Mouse (Mus musculus) forebrain, embryonic 15.5 days (tissue): Measurements from ENCODE around the gene Tiam1. TPM values are rescaled to one million over a fixed set of nuclear protein-coding genes. Genes with fewer than 3 reads are reported as not detected.

ENCODE experiments used
- ATAC-seq: fragments of 200-750 bp; cut with Nextera tagmentation; replicated peaks from 2 replicates; pipeline ENCODE4 v1.8.0; 2017; ENCODE audit warnings: mild to moderate bottlenecking, moderate TSS enrichment, moderate library complexity
- H3K27ac ChIP-seq: fragments of 300-500 bp; sonication (generic); replicated peaks from 2 replicates; pipeline ENCODE4 v1.5.1; 2015; ENCODE audit warnings: mild to moderate bottlenecking, inconsistent platforms
- H3K27me3 ChIP-seq: fragments of 300-500 bp; sonication (generic); 2 replicates; pipeline ENCODE4 v1.6.1; 2015; ENCODE audit warnings: inconsistent platforms
- H3K36me3 ChIP-seq: fragments of 300-500 bp; sonication (generic); 2 replicates; pipeline ENCODE4 v1.6.1; 2015; ENCODE audit warnings: mild to moderate bottlenecking, inconsistent platforms
- H3K4me1 ChIP-seq: fragments of 300-500 bp; sonication (generic); 2 replicates; pipeline ENCODE4 v1.6.1; 2015; ENCODE audit warnings: inconsistent platforms
- H3K4me2 ChIP-seq: fragments of 300-500 bp; sonication (generic); replicated peaks from 2 replicates; pipeline ENCODE4 v1.6.1; 2015; ENCODE audit warnings: mild to moderate bottlenecking, inconsistent platforms
- H3K4me3 ChIP-seq: fragments of 300-500 bp; sonication (generic); 2 replicates; pipeline ENCODE4 v1.5.1; 2015; ENCODE audit warnings: mild to moderate bottlenecking, inconsistent platforms
- H3K9ac ChIP-seq: fragments of 300-500 bp; sonication (generic); replicated peaks from 2 replicates; pipeline ENCODE4 v1.6.1; 2015; ENCODE audit warnings: mild to moderate bottlenecking, inconsistent platforms
- H3K9me3 ChIP-seq: fragments of 300-500 bp; sonication (generic); 2 replicates; pipeline ENCODE4 v1.6.1; 2016; ENCODE audit warnings: inconsistent platforms
- WGBS: fragments of 180-500 bp; shearing (Covaris S2); methylation state at CpG from one replicate; pipeline ENCODE4 v1.1.7; 2015; ENCODE audit warnings: mixed read lengths; 5-methylcytosine and 5-hydroxymethylcytosine counted together
- polyA plus RNA-seq: library from polyadenylated mRNA; unstranded; fragments of >200 nt; fragmentation: Nextera tagmentation; extraction: Ambion mirVana; gene quantifications from 2 replicates; pipeline ENCODE4 v1.2.1, GENCODE M21; 2015

Gene Tiam1
- polyA plus RNA-seq, 1 experiment from 2014 or later = 35.1 TPM

DNA sequence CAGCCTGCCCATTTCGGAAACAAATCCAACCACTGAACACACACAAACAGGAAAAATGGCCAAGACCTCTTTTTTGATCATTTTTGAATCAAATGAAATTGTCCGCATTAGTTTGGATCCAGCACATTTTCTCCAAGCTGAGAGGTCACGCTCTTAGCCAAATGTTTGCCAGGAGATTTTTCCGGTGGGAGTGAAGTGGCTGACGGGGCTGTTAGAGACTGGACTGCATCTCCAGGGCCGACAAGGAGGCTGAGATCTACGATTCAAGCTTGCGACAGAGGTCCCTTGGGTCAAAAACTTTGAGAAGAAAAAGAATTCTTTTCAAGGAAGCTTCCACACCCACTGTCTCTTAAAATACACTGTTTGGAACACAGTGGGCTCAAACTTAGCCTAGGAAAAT is 248.8 kb downstream of the Tiam1 start:
- 83% methylated on average over 8 of the region's 8 CpGs for WGBS
- Histone ChIP-seq H3K4me3 (no peak overlapping the region), H3K9ac (no peak overlapping the region), H3K27ac (no peak overlapping the region), H3K36me3 (no peaks in the 10 kb centered on the region), H3K4me2 (no peak overlapping the region), H3K27me3 (no peaks in the 10 kb centered on the region), H3K9me3 (no peaks in the 10 kb centered on the region), H3K4me1 (peaks cover 44% of the 10 kb centered on the region)
- ATAC-seq = no peak

DNA sequence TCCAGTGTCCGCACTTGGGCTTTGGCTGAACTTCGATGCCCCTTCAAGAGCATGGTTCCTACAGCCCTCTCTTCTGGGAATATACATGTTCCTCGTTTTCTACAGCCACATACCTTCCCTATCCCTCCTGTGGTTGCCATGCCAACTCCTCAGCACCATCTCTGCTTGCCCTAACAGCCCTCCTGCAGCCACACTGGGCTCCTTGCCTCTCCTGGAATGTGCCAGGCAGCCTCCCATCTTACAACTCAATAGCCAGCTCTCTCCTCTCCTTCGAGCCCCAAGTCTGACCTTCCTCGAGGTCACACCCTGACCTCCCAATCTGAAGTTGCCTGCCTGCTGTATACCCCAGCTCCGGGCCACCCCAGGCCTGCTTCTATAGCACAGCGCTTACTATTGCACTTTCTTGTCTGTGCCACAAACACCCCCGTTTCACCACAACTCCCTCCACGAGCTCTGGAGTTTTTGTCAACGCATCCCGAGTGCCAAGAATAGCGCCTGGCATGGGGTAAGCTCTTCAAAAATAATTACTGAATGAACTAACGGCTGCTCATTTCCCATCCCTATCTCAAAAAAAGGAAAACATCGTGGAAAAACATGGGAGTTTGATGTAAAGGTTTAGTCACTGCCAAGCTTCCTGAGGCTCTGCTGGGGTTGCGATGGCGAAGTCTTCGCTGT is 252.9 kb downstream of the Tiam1 start:
- no peak overlapping the region for H3K9ac ChIP-seq
- no peaks in the 10 kb centered on the region for H3K36me3 ChIP-seq
- peak; percentile 42 for ATAC-seq
- no peaks in the 10 kb centered on the region for H3K27me3 ChIP-seq
- no peak overlapping the region for H3K4me3 ChIP-seq
- H3K27ac ChIP-seq = peak overlapping the region; percentile 19; the same call in 1 of the 2 replicates
- H3K4me2 ChIP-seq = no peak overlapping the region
- 49% methylated on average over 17 of the region's 17 CpGs for WGBS
- H3K4me1 ChIP-seq = peaks cover 25% of the 10 kb centered on the region
- H3K9me3 ChIP-seq = no peaks in the 10 kb centered on the region

DNA sequence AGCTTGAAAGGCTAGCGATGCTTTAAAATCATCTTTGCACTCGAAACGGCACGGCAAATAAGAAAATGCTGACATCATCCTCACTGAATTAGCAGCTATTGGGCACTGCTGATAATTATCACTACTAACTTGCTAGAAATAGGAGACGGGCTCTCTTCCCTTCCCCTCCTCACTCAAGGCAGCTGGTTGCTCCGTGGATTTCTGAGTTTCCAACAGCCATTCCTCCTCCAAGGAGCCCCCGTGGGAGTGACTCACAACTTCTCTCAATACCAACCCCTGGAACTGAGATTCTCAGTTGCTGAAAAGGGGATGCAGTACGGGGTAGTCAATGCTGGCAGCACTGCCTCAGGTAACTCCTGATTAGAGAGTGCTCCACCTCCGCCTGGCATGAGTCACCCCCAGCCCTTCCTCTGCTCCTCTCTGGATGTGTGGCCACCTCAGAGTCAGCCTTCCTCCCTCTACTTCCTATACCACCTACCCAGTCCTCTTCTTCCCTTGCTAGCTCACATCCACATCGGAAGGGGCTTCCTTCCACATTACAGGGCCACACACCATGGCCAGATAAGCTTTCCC is 253.6 kb downstream of the Tiam1 start:
- H3K27ac ChIP-seq = peak overlapping the region; percentile 50
- no peaks in the 10 kb centered on the region for H3K9me3 ChIP-seq
- peak; percentile 38 for ATAC-seq
- no peak overlapping the region for H3K4me2 ChIP-seq
- no peak overlapping the region for H3K9ac ChIP-seq
- WGBS = 48% methylated on average over 10 of the region's 10 CpGs
- H3K4me1 ChIP-seq = peaks cover 25% of the 10 kb centered on the region
- no peaks in the 10 kb centered on the region for H3K36me3 ChIP-seq
- H3K27me3 ChIP-seq = no peaks in the 10 kb centered on the region
- H3K4me3 ChIP-seq = no peak overlapping the region

DNA sequence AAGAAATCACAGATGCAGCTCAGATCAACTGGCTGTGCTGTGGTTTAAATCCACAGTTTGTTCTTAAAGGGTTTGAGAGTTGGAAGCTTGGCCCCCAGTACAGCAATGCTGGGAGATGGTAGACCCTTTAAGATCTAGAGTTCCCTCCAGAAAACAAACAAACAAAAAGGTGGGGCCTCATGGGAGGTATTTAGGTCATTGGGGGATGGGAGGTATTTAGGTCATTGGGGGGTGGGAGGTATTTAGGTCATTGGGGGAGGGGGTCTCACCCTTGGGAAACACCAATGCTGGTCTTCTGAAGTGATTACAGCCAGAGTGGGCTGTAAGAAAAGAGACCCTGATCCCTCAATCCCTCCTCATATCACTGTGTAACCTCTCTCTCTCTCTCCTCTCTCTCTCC is 257.0 kb downstream of the Tiam1 start:
- H3K4me1 ChIP-seq = peaks cover 25% of the 10 kb centered on the region
- H3K9me3 ChIP-seq = no peaks in the 10 kb centered on the region
- no peak overlapping the region for H3K27ac ChIP-seq
- no peak overlapping the region for H3K4me3 ChIP-seq
- H3K9ac ChIP-seq = no peak overlapping the region
- no peak overlapping the region for H3K4me2 ChIP-seq
- H3K36me3 ChIP-seq = no peaks in the 10 kb centered on the region
- no peak for ATAC-seq
- no peaks in the 10 kb centered on the region for H3K27me3 ChIP-seq

DNA sequence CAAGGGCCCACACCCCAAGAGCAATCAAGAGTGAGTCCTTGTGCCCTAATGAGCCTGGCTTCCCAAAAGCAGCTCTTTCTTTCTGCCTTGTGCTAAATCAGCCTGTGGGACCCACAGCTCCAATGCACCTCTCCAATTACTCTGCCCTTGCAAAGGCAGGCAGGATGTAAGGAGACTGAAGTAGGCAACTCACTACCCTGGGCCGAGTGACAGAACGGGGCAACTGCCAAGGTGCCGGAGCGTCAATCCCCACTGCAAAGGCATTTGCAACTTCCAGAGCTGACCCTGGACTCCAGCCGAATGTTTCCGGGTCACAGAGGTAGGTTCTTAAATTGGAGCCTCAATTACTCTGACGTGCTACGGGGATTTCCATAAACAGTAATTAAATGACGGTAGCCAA is 257.9 kb downstream of the Tiam1 start:
- Histone ChIP-seq H3K9me3 (no peaks in the 10 kb centered on the region), H3K27me3 (no peaks in the 10 kb centered on the region), H3K4me1 (peaks cover 16% of the 10 kb centered on the region), H3K4me3 (no peak overlapping the region), H3K4me2 (no peak overlapping the region), H3K36me3 (no peaks in the 10 kb centered on the region), H3K9ac (no peak overlapping the region), H3K27ac (no peak overlapping the region)
- ATAC-seq = peak; percentile 36; the same call in 1 of the 2 replicates
- WGBS = 57% methylated on average over 9 of the region's 9 CpGs

DNA sequence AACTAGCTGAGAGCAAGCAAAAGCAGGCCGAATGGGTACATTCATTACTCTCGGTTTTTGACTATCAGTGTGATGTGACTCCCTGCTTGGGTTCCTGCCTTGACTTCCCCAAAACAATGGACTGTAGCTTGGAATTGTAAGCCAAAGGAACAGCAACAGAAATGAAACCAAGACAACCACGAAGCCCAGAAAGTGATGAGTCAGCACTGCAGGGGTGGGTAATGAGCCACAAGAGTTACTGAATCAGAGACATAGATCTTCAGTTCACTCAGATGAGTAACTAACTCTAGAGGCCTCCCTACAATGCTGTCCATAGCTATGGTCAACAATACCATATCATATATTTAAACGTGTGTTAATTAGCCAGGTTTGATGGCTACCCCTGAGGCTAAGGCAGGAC is 259.7 kb downstream of the Tiam1 start:
- no peaks in the 10 kb centered on the region for H3K36me3 ChIP-seq
- no peaks in the 10 kb centered on the region for H3K9me3 ChIP-seq
- H3K4me2 ChIP-seq = no peak overlapping the region
- H3K4me3 ChIP-seq = no peak overlapping the region
- ATAC-seq = no peak
- no peaks in the 10 kb centered on the region for H3K4me1 ChIP-seq
- 94% methylated on average over 4 of the region's 4 CpGs for WGBS
- H3K9ac ChIP-seq = no peak overlapping the region
- no peak overlapping the region for H3K27ac ChIP-seq
- H3K27me3 ChIP-seq = no peaks in the 10 kb centered on the region

DNA sequence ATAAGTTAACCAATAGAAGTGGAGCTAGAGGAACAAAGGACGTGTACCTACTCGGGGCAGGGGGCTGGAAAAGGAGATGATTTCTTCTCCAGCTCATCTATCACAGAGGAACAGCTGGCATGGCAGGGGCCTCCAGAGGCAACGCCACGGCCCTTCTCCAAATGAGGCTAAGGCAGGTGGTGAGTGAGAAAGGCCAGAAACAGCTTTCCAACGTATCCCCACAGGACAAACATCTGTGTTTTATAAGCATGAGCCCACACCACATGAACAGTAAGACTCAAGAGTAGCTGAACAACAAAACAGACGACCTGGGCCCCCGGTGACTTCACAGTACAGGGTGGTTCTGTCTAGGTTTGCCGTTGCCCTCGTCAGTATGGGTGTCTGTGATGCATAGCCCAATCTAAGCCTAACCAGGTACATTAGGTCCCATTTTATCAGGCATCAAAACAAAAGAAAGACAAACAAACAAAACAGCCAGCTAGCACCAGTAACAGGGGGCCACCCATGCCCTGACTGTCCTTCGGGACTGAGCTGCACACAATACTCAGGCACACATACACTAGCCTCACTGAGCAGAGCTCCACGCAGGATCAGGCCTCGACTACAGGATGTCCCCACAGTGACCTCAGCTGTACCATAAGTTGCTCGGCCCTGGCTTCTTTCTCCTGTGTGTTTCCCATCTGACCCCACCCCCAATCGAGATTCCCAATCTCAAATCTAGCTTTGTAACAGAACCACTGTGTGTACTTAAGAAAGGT is 260.9 kb downstream of the Tiam1 start:
- H3K9ac ChIP-seq = no peak overlapping the region
- H3K27me3 ChIP-seq = no peaks in the 10 kb centered on the region
- 90% methylated on average over 14 of the region's 14 CpGs for WGBS
- H3K9me3 ChIP-seq = no peaks in the 10 kb centered on the region
- no peak for ATAC-seq
- no peak overlapping the region for H3K4me3 ChIP-seq
- no peak overlapping the region for H3K27ac ChIP-seq
- no peaks in the 10 kb centered on the region for H3K36me3 ChIP-seq
- H3K4me1 ChIP-seq = no peaks in the 10 kb centered on the region
- no peak overlapping the region for H3K4me2 ChIP-seq

DNA sequence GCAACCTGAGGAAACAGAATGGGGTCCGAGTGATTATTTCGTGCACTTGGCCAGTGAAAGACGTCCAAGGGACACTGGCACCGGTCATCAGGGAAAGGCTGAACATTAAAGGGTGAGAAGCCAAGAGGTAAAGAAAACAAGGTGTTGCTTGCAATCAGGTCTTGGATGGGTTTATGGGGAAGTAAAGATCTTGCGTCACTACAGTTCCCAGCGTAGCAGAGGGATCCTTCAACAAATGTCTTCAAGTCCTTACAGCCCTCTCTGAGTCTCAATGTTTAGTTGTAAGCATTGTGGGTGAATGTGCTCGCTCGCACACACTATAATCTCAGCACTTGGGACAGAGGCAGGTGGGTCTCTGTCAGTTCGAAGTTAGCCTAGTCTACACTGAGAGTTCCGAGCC is 266.4 kb downstream of the Tiam1 start:
- H3K4me2 ChIP-seq = no peak overlapping the region
- no peak overlapping the region for H3K4me3 ChIP-seq
- 97% methylated on average over 10 of the region's 10 CpGs for WGBS
- no peak overlapping the region for H3K9ac ChIP-seq
- ATAC-seq = no peak
- H3K27me3 ChIP-seq = no peaks in the 10 kb centered on the region
- peaks cover 11% of the 10 kb centered on the region; the same call in 1 of the 2 replicates for H3K36me3 ChIP-seq
- no peak overlapping the region for H3K27ac ChIP-seq
- H3K9me3 ChIP-seq = no peaks in the 10 kb centered on the region
- H3K4me1 ChIP-seq = peaks cover 8% of the 10 kb centered on the region

DNA sequence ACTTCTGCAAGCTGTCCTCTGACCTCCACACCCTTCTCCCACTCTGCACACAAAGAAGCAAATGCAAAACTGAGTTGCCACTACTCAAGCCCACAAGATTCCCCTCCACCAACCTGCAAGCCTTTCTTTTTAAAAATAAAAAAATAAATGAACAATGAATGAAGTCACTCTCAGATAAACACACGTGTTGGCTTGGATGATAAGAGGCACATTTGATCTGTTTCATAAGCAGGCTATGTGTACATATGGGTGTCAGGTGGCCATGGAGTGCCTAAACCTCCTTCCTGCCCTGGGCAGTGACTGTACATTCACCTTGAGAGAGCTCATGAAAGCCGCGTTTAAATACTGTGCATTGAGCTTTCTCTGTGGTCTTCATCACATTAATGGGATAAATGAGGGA is 267.5 kb downstream of the Tiam1 start:
- Histone ChIP-seq H3K9ac (no peak overlapping the region), H3K4me3 (no peak overlapping the region), H3K9me3 (no peaks in the 10 kb centered on the region), H3K4me1 (peaks cover 11% of the 10 kb centered on the region), H3K27me3 (no peaks in the 10 kb centered on the region), H3K27ac (no peak overlapping the region), H3K4me2 (no peak overlapping the region), H3K36me3 (peaks cover 11% of the 10 kb centered on the region; the same call in 1 of the 2 replicates)
- ATAC-seq = no peak
- WGBS = 80% methylated on average over 3 of the region's 3 CpGs

DNA sequence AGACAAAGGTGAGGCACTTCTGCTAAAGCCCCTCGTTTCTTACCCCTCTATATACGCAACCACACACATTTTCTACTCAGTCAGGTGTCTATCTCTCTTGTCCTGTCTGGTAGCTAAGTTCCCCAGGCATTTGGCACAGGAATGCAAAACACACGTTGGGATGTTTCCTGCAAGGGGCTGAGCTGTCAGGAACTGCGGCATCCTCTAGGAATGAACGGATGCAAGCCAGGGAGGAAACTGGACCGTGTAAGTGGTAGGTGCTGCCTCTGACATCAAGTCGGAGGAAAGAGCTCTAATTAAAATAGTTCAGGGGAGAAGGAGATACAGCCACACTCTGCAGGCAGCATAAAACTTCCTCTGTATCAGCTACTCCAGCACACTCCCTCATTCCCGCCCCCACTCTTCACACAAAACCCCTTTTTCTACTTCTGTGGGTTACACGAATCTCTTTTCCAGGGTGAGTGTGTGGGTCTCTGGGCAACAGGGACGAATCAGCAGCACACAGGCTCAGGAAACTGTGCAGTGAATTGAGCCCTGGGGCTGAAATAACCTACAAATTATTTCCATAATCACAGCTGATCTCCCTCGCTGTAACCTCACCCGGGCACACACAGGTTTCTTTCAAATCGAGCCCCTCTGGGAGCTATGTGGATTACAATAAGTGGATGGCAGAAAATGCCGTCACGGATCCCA is 269.4 kb downstream of the Tiam1 start:
- Histone ChIP-seq H3K4me1 (peaks cover 14% of the 10 kb centered on the region), H3K4me3 (no peak overlapping the region), H3K9ac (no peak overlapping the region), H3K4me2 (no peak overlapping the region), H3K27me3 (no peaks in the 10 kb centered on the region), H3K9me3 (no peaks in the 10 kb centered on the region), H3K36me3 (peaks cover 11% of the 10 kb centered on the region; the same call in 1 of the 2 replicates), H3K27ac (no peak overlapping the region)
- no peak for ATAC-seq
- 45% methylated on average over 15 of the region's 15 CpGs for WGBS

DNA sequence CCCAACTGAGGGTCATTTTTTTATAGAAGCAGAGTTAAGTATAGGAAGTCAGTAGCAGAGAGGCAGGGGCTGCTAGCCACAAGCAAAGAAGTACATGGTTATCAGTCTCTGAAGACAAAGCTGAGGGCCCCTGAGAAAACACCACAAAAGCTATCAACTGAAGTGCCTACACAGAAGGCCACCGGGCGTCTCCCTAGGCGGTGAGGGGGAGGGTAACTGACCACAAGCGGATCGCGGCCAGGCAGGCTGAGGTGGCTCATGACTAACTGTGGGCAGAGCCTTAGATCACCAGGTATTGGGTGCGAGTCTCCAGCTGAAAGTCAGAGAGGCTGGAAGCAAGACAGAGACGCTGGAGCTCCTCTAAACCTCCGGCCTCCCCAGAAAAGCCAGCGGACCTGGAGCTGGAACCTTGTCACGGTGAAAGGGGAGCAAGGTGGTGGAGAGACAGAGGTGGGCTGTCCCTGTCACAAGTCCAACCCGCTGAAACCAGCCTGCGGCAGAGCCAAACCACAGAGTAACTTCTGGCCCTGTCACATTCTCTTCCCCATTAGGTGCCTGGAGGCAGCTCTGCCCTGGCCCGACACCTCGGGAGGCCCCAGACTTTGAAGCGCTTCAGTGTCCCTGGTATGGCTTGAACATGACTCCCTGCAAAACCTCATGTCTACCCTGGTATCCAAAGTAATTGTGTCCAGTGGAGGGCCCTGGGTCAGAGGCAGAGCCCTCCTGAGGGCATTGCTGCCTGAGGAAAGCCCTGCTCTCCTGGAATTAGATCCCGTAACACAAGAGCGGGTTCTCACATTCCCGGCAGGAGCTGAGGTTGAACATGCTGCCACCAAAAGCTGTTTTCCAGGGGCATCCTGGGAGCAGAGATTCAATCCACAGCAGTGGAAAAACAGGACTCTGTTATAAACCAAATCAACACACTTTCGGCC is 271.3 kb downstream of the Tiam1 start:
- no peak for ATAC-seq
- Histone ChIP-seq H3K9me3 (no peaks in the 10 kb centered on the region), H3K4me2 (no peak overlapping the region), H3K27ac (peak overlapping the region; percentile 28; the same call in 1 of the 2 replicates), H3K9ac (no peak overlapping the region), H3K4me3 (no peak overlapping the region), H3K4me1 (peaks cover 14% of the 10 kb centered on the region), H3K27me3 (no peaks in the 10 kb centered on the region), H3K36me3 (peaks cover 11% of the 10 kb centered on the region; the same call in 1 of the 2 replicates)
- 87% methylated on average over 20 of the region's 20 CpGs for WGBS
